Mouse (Mus musculus): ENCODE results near the gene Phf3. TPM values are rescaled to one million over a fixed set of nuclear protein-coding genes. Genes with fewer than 3 reads are reported as not detected.
"Not testable (repeated sequence)": the region's sequence is repeated elsewhere in the genome, so short reads cannot be mapped to it uniquely, and the experiment has no call there.

Phf3 gene
- polyA plus RNA-seq, 1 experiment from 2014 or later, result 15.3 TPM

DNA sequence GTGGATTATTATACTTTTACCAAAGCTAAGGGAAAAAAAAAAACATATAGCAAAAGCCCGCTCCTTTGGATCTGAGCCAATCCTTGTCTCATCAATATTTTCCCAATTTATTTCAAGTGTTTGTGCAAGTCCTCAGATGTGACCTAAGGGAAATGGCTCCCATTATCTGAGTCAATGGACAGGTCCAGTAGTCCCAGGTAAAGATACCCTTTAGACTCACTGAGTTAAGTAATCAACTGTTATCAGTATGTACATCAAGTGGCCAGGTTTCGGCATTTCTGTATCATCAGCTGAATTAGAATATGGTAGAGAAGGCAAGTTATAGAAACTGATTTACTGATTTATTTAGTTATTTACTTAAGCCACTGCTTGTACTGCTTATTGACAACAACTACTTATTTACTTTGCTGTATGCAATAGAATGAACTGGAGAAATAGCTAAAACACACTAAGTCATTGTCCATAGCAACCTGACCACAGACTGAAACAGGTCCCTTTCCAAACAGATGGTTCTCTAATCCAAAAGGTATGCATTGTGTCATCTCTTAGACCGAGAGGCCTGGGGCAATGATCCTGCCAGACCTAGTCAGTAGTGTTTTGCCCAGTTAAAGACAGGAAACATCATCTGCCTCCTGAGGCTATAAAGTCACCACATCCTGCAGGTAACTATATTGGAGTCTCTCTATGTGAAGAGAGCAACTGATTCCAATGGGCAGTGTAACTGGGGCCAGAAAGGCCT is 29.9 kb upstream of the Phf3 start:
- Histone ChIP-seq H3K4me3 (ENCODE audit: low read depth, low read length) (no peak overlapping the region), H3K4me2 (replicated peaks; ENCODE audit: low read depth) (no peak overlapping the region), H3K36me3 (ENCODE audit: control insufficient read depth, insufficient read depth) (no peaks in the 10 kb centered on the region), H3K9ac (ENCODE audit: low read depth, low read length) (no peak overlapping the region), H3K27me3 (replicated peaks; ENCODE audit: control insufficient read depth, insufficient read depth, low read length) (no peaks in the 10 kb centered on the region), H3K27ac (ENCODE audit: low read depth, low read length) (no peak overlapping the region), H3K4me1 (replicated peaks; ENCODE audit: control insufficient read depth, insufficient read depth, low read length) (no peaks in the 10 kb centered on the region), H3K9me3 (ENCODE audit: control insufficient read depth) (no peaks in the 10 kb centered on the region)
- ATAC-seq, result no peak
- TF ChIP-seq CTCF (IDR thresholded peaks at IDR 0.05; ENCODE audit: low read depth), result no peak
- 75% methylated on average over 3 of the region's 3 CpGs for WGBS

DNA sequence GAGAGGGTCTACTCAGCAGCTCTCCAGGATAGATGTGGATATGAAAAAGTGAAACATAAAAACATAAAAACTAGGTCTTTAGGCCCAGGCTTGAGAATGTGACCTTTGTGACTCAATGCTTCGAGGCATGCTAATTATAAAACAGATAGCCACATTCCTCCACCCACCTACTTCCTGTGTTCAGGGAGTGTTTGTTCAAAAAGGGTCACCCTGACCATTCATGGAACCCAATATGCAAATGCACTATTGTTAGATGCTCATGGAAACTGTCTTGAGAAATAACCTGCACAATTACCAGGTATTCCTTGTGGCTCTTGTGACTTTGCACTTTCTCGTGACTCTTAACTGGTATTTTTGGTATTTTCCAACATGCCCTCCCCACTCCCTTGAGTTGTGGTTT is 25.0 kb upstream of the Phf3 start:
- ATAC-seq, result no peak
- Histone ChIP-seq H3K4me3 (ENCODE audit: low read depth, low read length) (no peak overlapping the region), H3K27me3 (replicated peaks; ENCODE audit: control insufficient read depth, insufficient read depth, low read length) (no peaks in the 10 kb centered on the region), H3K4me1 (replicated peaks; ENCODE audit: control insufficient read depth, insufficient read depth, low read length) (no peaks in the 10 kb centered on the region), H3K9me3 (ENCODE audit: control insufficient read depth) (no peaks in the 10 kb centered on the region), H3K9ac (ENCODE audit: low read depth, low read length) (no peak overlapping the region), H3K36me3 (ENCODE audit: control insufficient read depth, insufficient read depth) (no peaks in the 10 kb centered on the region), H3K27ac (ENCODE audit: low read depth, low read length) (no peak overlapping the region), H3K4me2 (replicated peaks; ENCODE audit: low read depth) (no peak overlapping the region)
- whole genome bisulfite sequencing, result 58% methylated on average over 2 of the region's 2 CpGs
- TF ChIP-seq CTCF (IDR thresholded peaks at IDR 0.05; ENCODE audit: low read depth), result no peak

DNA sequence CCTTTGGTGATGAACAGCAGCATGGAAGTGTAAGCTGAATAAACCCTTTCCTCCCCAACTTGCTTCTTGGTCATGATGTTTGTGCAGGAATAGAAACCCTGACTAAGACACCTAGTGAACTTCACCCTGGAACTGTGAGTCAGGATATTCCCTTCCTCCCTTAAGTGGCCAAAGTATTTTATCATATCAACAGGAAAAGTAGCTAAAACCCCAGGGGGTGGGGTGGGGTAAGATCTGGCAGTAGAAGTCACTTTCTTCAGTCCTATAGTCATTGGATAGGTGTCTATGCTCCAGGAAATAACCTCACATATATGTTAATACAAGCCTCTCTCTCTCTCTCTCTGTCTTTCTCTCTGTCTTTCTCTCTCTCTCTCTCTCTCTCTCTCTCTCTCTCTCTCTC is 21.6 kb upstream of the Phf3 start:
- ATAC-seq; H3K27ac ChIP-seq (ENCODE audit: low read depth, low read length); H3K27me3 ChIP-seq (replicated peaks; ENCODE audit: control insufficient read depth, insufficient read depth, low read length): not testable (repeated sequence)

DNA sequence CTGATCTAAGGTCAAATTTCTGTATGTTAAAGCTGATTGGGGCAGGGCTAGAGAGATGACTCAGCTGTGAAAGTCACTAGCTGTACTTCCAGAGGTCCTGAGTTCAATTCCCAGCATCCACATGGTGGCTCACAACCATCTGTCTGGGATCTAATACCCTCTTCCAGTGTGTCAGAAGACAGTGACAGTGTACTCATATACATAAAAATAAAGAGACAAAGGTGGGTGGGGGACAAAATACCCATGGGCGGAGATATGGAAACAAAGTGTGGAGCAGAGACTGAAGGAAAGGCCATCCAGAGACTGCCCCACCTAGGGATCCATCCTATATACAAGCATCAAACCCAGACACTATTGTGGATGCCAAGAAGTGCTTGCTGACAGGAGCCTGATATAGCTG is 10.1 kb upstream of the Phf3 start:
- H3K4me1 ChIP-seq (replicated peaks; ENCODE audit: control insufficient read depth, insufficient read depth, low read length); H3K9ac ChIP-seq (ENCODE audit: low read depth, low read length); H3K27ac ChIP-seq (ENCODE audit: low read depth, low read length); H3K36me3 ChIP-seq (ENCODE audit: control insufficient read depth, insufficient read depth); H3K9me3 ChIP-seq (ENCODE audit: control insufficient read depth); H3K4me3 ChIP-seq (ENCODE audit: low read depth, low read length); ATAC-seq; H3K27me3 ChIP-seq (replicated peaks; ENCODE audit: control insufficient read depth, insufficient read depth, low read length); H3K4me2 ChIP-seq (replicated peaks; ENCODE audit: low read depth): not testable (repeated sequence)
- 100% methylated on average over 1 of the region's 1 CpGs for WGBS

More for the DNA sequence above, 21.6 kb upstream of the Phf3 start:
- H3K4me1 ChIP-seq (replicated peaks; ENCODE audit: control insufficient read depth, insufficient read depth, low read length); H3K36me3 ChIP-seq (ENCODE audit: control insufficient read depth, insufficient read depth); H3K4me2 ChIP-seq (replicated peaks; ENCODE audit: low read depth); H3K9ac ChIP-seq (ENCODE audit: low read depth, low read length); H3K9me3 ChIP-seq (ENCODE audit: control insufficient read depth); H3K4me3 ChIP-seq (ENCODE audit: low read depth, low read length): not testable (repeated sequence)

DNA sequence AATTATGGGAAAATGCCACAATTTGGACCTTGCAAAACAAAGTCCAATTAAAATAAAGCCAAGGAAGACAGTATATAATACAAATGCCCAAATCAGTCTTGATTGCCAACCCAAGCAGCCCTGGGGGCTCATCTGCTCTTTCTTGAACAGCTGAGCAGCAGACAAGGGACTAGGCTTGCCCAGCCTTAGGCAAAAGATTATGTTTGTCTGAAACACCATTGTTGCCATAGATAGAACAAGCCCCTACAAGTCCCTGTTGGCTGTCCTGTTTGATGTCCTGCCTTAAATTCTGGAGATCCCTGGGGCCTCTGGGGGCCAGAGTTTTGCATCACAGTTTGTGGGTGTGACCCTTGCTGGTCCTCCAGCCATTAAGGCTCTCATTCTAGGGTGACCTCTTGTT is 2.0 kb upstream of the Phf3 start:
- no peak for TF ChIP-seq CTCF (IDR thresholded peaks at IDR 0.05; ENCODE audit: low read depth)
- H3K4me3 ChIP-seq (ENCODE audit: low read depth, low read length), result no peak overlapping the region
- no peak overlapping the region for H3K4me2 ChIP-seq (replicated peaks; ENCODE audit: low read depth)
- no peaks in the 10 kb centered on the region for H3K27me3 ChIP-seq (replicated peaks; ENCODE audit: control insufficient read depth, insufficient read depth, low read length)
- no peaks in the 10 kb centered on the region for H3K36me3 ChIP-seq (ENCODE audit: control insufficient read depth, insufficient read depth)
- ATAC-seq, result no peak
- no peak overlapping the region for H3K9ac ChIP-seq (ENCODE audit: low read depth, low read length)
- H3K27ac ChIP-seq (ENCODE audit: low read depth, low read length), result no peak overlapping the region
- H3K4me1 ChIP-seq (replicated peaks; ENCODE audit: control insufficient read depth, insufficient read depth, low read length), result 0 out of 2 replicates have a peak, but pooled peaks cover 3% of the 10 kb centered on the region
- no peaks in the 10 kb centered on the region for H3K9me3 ChIP-seq (ENCODE audit: control insufficient read depth)

DNA sequence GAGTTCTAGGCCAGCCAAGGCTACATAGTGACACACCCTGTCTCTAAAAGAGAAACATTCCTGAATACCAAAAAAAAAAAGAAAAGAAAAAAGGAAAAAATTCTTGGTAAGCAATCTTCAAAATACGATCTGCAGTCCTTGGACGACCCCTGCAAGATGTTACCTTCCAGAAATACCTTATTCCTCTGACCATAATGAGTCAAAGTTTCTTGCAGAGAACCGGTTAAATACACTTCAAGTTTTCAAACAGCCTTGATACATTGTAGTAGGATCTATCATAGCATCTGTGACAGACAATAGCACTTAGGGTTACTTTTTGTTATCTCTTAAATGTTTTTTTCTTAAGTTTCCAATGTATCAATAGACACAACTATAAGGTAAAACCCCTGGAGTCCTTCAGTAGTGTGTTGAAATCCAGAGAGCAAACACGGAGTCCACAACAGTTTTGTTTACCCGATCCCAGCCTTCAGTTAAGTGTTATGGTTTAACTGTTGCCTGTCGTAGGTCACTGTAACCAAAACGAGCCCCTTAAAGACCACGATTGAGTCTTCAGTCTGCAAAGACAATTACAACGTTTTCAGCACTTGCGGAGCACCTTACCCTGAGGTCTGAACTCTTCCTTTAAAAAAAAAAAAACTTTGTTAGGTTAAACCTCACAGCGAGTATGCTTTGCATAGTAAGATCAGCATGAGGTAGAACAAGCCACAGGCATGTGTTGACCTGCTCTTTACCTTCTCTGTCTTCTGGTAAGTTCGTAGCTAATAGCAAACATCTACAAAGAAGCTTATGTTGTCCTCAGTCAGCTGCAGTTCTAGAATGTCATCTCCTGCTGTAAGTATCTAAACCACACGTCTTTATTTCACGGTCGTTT is 775 bp upstream of the Phf3 start:
- Histone ChIP-seq H3K4me2 (replicated peaks; ENCODE audit: low read depth) (peak overlapping the region; percentile 73), H3K36me3 (ENCODE audit: control insufficient read depth, insufficient read depth) (no peaks in the 10 kb centered on the region), H3K27me3 (replicated peaks; ENCODE audit: control insufficient read depth, insufficient read depth, low read length) (no peaks in the 10 kb centered on the region), H3K27ac (ENCODE audit: low read depth, low read length) (peak overlapping the region; percentile 99), H3K4me3 (ENCODE audit: low read depth, low read length) (peak overlapping the region; percentile 94), H3K9ac (ENCODE audit: low read depth, low read length) (peak overlapping the region; percentile 94), H3K9me3 (ENCODE audit: control insufficient read depth) (no peaks in the 10 kb centered on the region), H3K4me1 (replicated peaks; ENCODE audit: control insufficient read depth, insufficient read depth, low read length) (0 out of 2 replicates have a peak, but pooled peaks cover 3% of the 10 kb centered on the region)
- WGBS, result 39% methylated on average over 15 of the region's 15 CpGs
- no peak for ATAC-seq
- TF ChIP-seq CTCF (IDR thresholded peaks at IDR 0.05; ENCODE audit: low read depth), result no peak
